Mouse (Mus musculus) forebrain, embryonic 13.5 days (tissue): ENCODE measurements around the gene Foxp1. TPM values are rescaled to one million over a fixed set of nuclear protein-coding genes. Genes with fewer than 3 reads are reported as not detected.

Source experiments
- ATAC-seq: fragments of 200-750 bp; cut with Nextera tagmentation; 2 replicates; pipeline ENCODE4 v1.8.0; 2017
- H3K27ac ChIP-seq: fragments of 300-500 bp; sonication (generic); 2 replicates; pipeline ENCODE4 v1.5.1; 2015; ENCODE audit warnings: inconsistent platforms, mild to moderate bottlenecking, moderate library complexity
- H3K27me3 ChIP-seq: fragments of 300-500 bp; sonication (generic); 2 replicates; pipeline ENCODE4 v1.6.1; 2015; ENCODE audit warnings: mild to moderate bottlenecking, inconsistent platforms
- H3K36me3 ChIP-seq: fragments of 300-500 bp; sonication (generic); 2 replicates; pipeline ENCODE4 v1.6.1; 2015; ENCODE audit warnings: mild to moderate bottlenecking, inconsistent platforms; ENCODE audit not compliant: poor library complexity, severe bottlenecking
- H3K4me1 ChIP-seq: fragments of 300-500 bp; sonication (generic); 2 replicates; pipeline ENCODE4 v1.6.1; 2015; ENCODE audit warnings: inconsistent platforms
- H3K4me2 ChIP-seq: fragments of 300-500 bp; sonication (generic); 2 replicates; pipeline ENCODE4 v1.6.1; 2015; ENCODE audit warnings: inconsistent platforms, mild to moderate bottlenecking, moderate library complexity
- H3K4me3 ChIP-seq: fragments of 300-500 bp; sonication (generic); 2 replicates; pipeline ENCODE4 v1.5.1; 2015; ENCODE audit warnings: mild to moderate bottlenecking, inconsistent platforms
- H3K9ac ChIP-seq: fragments of 300-500 bp; sonication (generic); 2 replicates; pipeline ENCODE4 v1.6.1; 2015; ENCODE audit warnings: mild to moderate bottlenecking, inconsistent platforms
- H3K9me3 ChIP-seq: fragments of 300-500 bp; sonication (generic); replicated peaks from 2 replicates; pipeline ENCODE4 v1.6.1; 2016; ENCODE audit warnings: inconsistent platforms
- WGBS: fragments of 180-500 bp; shearing (Covaris S2); methylation state at CpG from one replicate; pipeline ENCODE4 v1.1.7; 2015; 5-methylcytosine and 5-hydroxymethylcytosine counted together
- polyA plus RNA-seq: library from polyadenylated mRNA; unstranded; fragments of >200 nt; fragmentation: Nextera tagmentation; extraction: Ambion mirVana; gene quantifications from 2 replicates; pipeline ENCODE4 v1.2.1, GENCODE M21; 2015

Foxp1 gene
- polyA plus RNA-seq, result 51.3 and 55.5 TPM in 2 replicates

DNA sequence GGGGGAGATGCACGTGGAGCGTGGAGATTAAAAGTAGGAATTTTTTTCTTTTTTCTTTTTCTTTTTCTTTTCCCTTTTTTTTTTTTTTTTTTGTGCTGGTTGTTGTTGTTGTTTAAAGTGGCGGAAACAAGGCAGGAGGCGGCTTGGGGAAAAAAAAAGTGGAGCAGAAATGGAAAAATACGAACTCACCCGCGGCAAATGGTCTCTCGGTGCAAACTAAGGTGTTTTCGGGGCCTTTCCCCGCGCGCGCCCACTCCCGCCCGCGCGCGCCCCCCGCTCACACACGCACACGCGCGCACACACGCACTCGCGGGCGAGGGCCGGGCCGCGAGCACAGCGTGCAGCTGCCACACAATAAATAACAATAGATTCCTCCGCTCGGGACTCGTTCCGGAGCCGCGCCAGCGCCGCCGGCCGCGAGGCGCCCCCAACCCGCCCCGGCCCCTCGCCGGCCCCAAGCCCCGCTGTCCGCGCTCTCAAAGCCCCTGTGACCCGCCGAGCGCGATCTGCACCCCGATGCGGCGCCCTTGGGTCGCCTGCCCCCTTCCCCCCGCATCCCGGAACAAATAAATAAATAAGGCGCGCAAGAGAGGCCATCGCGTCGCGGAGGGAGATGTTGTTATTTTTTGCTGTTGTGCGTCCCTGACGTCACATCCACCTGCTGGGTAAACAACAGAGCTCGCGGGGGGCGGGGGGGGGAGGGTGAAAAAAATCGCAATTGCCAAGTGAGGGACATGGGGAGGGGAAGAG is at the start of gene Foxp1:
TSS of gene Foxp1 (minus strand) at position 363 of the 750 bp plus-strand sequence.
- H3K27me3 ChIP-seq, result no peaks in the 10 kb centered on the region
- ATAC-seq, result peak; percentile 63
- peak within 1 kb of the TSS; percentile 93 for H3K9ac ChIP-seq
- H3K4me2 ChIP-seq, result peak within 1 kb of the TSS; percentile 92
- H3K36me3 ChIP-seq, result peaks cover 12% of the 10 kb centered on the region; the same call in 1 of the 2 replicates
- H3K27ac ChIP-seq, result peak within 1 kb of the TSS; percentile 100
- under 1% methylated on average over 44 of the region's 72 CpGs for WGBS
- H3K9me3 ChIP-seq, result peaks cover 5% of the 10 kb centered on the region; the same call in 1 of the 2 replicates
- H3K4me3 ChIP-seq, result peak within 1 kb of the TSS; percentile 79
- H3K4me1 ChIP-seq, result peaks cover 11% of the 10 kb centered on the region

DNA sequence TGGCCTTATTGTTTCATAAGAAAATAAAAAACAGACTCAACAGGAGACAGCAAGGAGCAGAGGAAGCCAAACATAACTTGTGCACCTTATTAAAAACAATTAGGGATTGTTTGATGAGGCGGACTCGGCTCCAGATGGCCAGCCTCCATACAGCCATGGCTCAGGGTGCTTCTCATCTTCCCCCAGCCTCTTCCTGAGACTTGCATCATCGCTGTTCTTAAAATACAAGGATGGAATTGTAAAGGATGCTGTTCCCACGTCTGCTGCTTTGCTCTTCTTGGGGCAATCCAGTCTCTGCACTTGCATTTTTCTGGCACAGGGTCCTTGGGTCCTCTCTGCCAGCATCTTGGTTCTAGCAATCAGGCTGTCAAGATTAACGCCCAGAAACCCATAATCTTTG is 49.5 kb upstream of the Foxp1 start:
- Histone ChIP-seq H3K4me3 (no peak overlapping the region), H3K4me2 (no peak overlapping the region)
- 76% methylated on average over 5 of the region's 5 CpGs for WGBS

DNA sequence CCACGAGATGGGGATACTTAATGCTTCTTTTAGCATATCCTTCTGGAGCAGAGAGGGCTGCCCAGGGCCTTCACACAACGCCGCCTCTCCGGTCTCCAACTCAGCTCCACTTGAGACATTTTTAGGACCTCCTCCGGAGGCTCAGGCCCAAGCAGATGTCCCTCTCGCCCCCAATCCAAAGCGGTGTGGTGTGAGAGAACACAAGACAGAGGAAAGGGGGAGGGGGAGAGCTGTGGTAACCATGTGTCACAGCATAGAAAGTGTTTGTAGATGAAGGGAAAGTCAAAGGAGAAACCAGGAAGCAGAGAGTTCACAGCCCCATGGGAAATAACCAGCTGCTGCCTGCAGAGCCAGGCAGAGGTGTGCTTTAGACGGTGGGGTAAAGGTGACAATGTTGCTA is 44.4 kb upstream of the Foxp1 start:
- no peaks in the 10 kb centered on the region for H3K27me3 ChIP-seq
- no peak overlapping the region for H3K9ac ChIP-seq
- no peak overlapping the region for H3K4me2 ChIP-seq
- H3K9me3 ChIP-seq, result no peaks in the 10 kb centered on the region
- H3K4me1 ChIP-seq, result no peaks in the 10 kb centered on the region
- WGBS, result 83% methylated on average over 8 of the region's 8 CpGs
- H3K36me3 ChIP-seq, result no peaks in the 10 kb centered on the region
- H3K4me3 ChIP-seq, result no peak overlapping the region
- ATAC-seq, result no peak
- no peak overlapping the region for H3K27ac ChIP-seq

More for the DNA sequence above, 49.5 kb upstream of the Foxp1 start:
- H3K36me3 ChIP-seq, result no peaks in the 10 kb centered on the region
- no peak overlapping the region for H3K9ac ChIP-seq
- no peaks in the 10 kb centered on the region for H3K27me3 ChIP-seq
- H3K27ac ChIP-seq, result no peak overlapping the region
- ATAC-seq, result no peak
- H3K4me1 ChIP-seq, result no peaks in the 10 kb centered on the region
- H3K9me3 ChIP-seq, result no peaks in the 10 kb centered on the region

DNA sequence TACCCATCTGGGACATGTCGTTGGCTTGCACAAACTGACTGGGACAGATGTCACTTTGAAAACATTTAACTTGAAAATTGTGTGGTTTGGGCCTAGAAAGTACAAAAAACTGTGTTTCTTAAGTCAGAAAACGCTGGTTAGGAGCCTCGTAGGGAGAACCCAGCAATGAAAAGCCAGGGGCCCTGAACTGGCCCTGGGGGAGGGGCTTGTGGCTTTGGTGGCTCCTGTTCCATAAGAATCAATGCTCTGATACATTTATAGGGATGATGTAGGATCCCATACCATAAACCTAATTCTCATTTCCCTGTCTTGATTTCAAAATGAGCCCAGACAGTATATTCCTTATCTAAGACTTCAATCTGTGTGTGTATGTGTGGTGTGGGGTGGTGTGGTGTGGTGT is 42.2 kb upstream of the Foxp1 start:
- H3K27me3 ChIP-seq, result no peaks in the 10 kb centered on the region
- no peak for ATAC-seq
- no peak overlapping the region for H3K27ac ChIP-seq
- H3K4me2 ChIP-seq, result no peak overlapping the region
- H3K36me3 ChIP-seq, result no peaks in the 10 kb centered on the region
- 79% methylated on average over 3 of the region's 3 CpGs for WGBS
- no peak overlapping the region for H3K4me3 ChIP-seq
- H3K4me1 ChIP-seq, result no peaks in the 10 kb centered on the region
- H3K9ac ChIP-seq, result no peak overlapping the region
- H3K9me3 ChIP-seq, result no peaks in the 10 kb centered on the region

DNA sequence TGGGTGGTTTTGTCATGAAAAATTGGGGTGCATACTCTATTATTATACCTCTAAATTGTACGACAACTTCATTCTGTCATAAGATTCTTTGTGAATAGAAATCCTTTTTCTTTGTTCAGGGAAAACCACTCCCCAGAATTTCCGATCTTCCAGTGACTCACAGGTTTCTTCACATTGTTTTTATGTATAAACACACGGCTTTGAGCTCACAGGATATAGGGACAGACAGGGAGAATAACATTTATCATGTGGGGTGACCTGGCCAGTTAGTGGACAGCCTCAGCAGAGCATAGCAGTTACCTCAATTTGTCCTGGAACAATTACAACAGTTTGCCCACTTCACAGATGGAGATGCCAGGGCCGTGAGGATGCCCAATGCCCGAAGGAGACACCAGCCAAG is 34.4 kb upstream of the Foxp1 start:
- 88% methylated on average over 5 of the region's 5 CpGs for WGBS

DNA sequence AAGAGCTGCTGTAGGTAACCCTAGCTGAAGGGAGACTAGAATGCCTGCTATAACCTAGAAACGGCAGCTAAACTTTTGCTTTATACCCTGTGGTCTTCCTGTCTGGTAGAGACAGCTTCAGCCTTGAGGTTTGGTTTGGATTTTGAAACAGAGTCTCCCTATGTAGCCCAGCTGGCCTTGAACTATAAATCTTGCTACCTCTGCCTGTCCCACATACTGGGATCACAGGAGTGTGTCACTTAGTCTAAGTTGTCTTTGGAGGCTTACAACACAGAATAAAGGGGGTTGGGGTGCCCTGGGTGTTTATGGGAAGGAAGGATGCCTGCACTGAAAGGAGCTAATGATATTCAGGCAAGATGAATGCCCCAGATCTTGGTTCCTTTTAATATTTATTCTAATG is 30.3 kb upstream of the Foxp1 start:
- Histone ChIP-seq H3K4me1 (no peaks in the 10 kb centered on the region), H3K4me3 (no peak overlapping the region), H3K27ac (no peak overlapping the region), H3K27me3 (no peaks in the 10 kb centered on the region), H3K4me2 (no peak overlapping the region), H3K36me3 (no peaks in the 10 kb centered on the region), H3K9me3 (no peaks in the 10 kb centered on the region), H3K9ac (no peak overlapping the region)
- WGBS, result 87% methylated on average over 1 of the region's 1 CpGs
- no peak for ATAC-seq

More for the DNA sequence above, 34.4 kb upstream of the Foxp1 start:
- ATAC-seq, result no peak
- no peaks in the 10 kb centered on the region for H3K27me3 ChIP-seq
- no peak overlapping the region for H3K4me3 ChIP-seq
- H3K27ac ChIP-seq, result no peak overlapping the region
- H3K36me3 ChIP-seq, result no peaks in the 10 kb centered on the region
- no peak overlapping the region for H3K9ac ChIP-seq
- H3K4me1 ChIP-seq, result no peaks in the 10 kb centered on the region
- H3K4me2 ChIP-seq, result no peak overlapping the region
- no peaks in the 10 kb centered on the region for H3K9me3 ChIP-seq

DNA sequence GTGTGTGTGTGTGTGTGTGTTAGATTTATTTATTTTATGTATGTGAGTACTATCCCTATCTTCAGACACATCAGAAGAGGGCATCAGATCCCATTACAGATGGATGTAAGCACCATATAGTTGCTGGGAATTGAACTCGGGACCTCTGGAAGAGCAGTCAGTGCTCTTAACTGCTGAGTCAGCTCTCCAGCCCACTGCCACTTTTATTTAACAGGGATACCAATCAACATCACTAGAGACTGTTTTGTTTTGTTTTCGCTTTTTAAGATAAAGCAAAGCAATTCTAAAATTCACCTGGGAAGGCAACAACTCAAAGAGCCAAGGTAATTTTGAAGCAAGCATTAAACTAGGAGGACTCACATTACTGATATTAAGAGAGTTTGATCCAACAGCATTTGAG is 23.9 kb upstream of the Foxp1 start:
- Histone ChIP-seq H3K4me3 (no peak overlapping the region), H3K36me3 (no peaks in the 10 kb centered on the region), H3K9me3 (no peaks in the 10 kb centered on the region), H3K4me1 (no peaks in the 10 kb centered on the region), H3K9ac (no peak overlapping the region), H3K27me3 (no peaks in the 10 kb centered on the region), H3K4me2 (no peak overlapping the region), H3K27ac (no peak overlapping the region)
- 95% methylated on average over 2 of the region's 2 CpGs for WGBS
- ATAC-seq, result no peak

DNA sequence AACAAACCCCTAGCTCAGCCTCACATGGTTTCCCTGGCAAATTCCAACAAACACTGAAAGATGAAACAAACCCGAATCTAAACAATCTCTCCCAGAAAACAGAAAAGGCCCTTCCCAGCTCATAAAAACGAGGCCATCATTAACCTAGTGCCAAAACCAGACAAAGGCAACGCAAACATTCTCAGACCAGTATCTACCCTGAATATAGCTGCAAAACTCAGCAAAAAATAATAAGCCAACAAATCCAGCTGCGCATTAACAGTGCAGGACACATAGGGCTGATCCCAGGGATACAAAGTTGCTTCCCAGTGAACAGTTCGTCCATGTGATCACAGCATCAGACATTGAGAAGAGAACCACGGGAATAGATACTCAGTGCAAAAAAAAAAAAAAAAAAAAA is 22.9 kb upstream of the Foxp1 start:
- H3K4me2 ChIP-seq, result no peak overlapping the region
- no peaks in the 10 kb centered on the region for H3K9me3 ChIP-seq
- no peaks in the 10 kb centered on the region for H3K27me3 ChIP-seq
- no peak overlapping the region for H3K27ac ChIP-seq
- H3K9ac ChIP-seq, result no peak overlapping the region
- ATAC-seq, result no peak
- H3K36me3 ChIP-seq, result no peaks in the 10 kb centered on the region
- 76% methylated on average over 6 of the region's 6 CpGs for WGBS
- no peak overlapping the region for H3K4me3 ChIP-seq
- H3K4me1 ChIP-seq, result no peaks in the 10 kb centered on the region

DNA sequence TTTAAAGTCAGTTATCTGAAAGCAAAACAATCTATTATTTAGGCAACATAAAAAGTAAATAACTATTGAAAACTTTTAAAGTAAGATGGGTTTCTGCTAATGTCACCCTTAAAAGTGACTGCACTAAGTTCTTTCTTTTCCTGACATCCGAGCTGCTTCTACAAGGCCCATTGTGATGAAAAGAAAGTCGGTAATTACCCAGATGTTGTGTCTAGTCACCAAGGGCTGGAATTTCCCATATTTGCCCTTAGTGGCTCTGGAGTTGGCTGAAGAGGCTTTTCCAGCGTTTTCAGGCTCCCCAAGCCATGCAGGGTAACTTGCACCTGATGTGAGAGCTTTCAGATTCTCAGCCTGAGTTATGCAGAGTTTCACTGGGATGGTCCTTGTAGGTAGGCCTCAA is 18.6 kb upstream of the Foxp1 start:
- Histone ChIP-seq H3K27ac (no peak overlapping the region), H3K9me3 (no peaks in the 10 kb centered on the region), H3K9ac (no peak overlapping the region), H3K4me1 (no peaks in the 10 kb centered on the region), H3K4me2 (no peak overlapping the region), H3K4me3 (no peak overlapping the region), H3K36me3 (no peaks in the 10 kb centered on the region), H3K27me3 (no peaks in the 10 kb centered on the region)
- 44% methylated on average over 3 of the region's 3 CpGs for WGBS
- ATAC-seq, result no peak

DNA sequence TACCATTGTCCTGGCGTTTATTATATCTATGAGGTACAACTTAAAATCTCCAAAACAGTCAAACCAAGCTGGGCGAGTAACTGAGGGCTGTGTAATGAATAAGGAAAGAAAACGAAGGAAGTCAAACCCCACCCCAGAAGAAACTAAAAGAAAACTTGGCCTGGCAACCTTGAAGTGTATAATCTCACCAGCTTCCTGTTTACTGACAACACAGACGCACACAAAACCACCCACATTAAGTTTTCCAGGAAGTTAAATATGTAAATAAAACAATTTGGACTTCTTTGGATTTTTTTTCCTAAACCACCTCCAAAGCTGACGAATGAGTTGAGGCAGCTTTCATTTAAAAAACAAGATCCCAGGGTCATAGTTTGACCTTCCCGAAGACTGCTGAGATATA is 18.1 kb upstream of the Foxp1 start:
- WGBS, result 86% methylated on average over 6 of the region's 6 CpGs
- no peak for ATAC-seq

DNA sequence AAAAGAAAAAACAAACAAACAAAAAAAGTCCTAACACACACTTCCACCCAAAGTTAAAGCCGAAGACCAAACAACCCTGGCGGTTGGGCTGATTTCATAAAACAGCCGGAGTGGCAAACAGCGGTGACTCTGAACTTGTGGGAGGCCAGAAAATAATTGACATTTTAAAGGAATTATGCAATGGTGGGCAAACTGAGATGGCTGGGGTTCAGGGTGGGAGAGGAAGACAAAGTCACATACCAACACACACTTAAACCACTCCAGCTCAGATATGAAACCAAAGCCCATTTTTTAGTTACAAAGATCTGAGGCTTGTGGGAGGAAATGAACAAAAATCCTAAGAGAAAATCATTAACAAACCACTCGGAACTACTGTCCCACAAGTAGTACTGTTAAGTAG is 17.6 kb upstream of the Foxp1 start:
- no peaks in the 10 kb centered on the region for H3K4me1 ChIP-seq
- H3K36me3 ChIP-seq, result no peaks in the 10 kb centered on the region
- 90% methylated on average over 5 of the region's 5 CpGs for WGBS
- ATAC-seq, result no peak
- H3K4me2 ChIP-seq, result no peak overlapping the region
- no peak overlapping the region for H3K27ac ChIP-seq
- no peak overlapping the region for H3K9ac ChIP-seq
- no peaks in the 10 kb centered on the region for H3K9me3 ChIP-seq
- H3K27me3 ChIP-seq, result no peaks in the 10 kb centered on the region
- no peak overlapping the region for H3K4me3 ChIP-seq

More for the DNA sequence above, 18.1 kb upstream of the Foxp1 start:
- Histone ChIP-seq H3K9ac (no peak overlapping the region), H3K36me3 (no peaks in the 10 kb centered on the region), H3K9me3 (no peaks in the 10 kb centered on the region), H3K4me1 (no peaks in the 10 kb centered on the region), H3K27ac (no peak overlapping the region), H3K27me3 (no peaks in the 10 kb centered on the region), H3K4me2 (no peak overlapping the region), H3K4me3 (no peak overlapping the region)

DNA sequence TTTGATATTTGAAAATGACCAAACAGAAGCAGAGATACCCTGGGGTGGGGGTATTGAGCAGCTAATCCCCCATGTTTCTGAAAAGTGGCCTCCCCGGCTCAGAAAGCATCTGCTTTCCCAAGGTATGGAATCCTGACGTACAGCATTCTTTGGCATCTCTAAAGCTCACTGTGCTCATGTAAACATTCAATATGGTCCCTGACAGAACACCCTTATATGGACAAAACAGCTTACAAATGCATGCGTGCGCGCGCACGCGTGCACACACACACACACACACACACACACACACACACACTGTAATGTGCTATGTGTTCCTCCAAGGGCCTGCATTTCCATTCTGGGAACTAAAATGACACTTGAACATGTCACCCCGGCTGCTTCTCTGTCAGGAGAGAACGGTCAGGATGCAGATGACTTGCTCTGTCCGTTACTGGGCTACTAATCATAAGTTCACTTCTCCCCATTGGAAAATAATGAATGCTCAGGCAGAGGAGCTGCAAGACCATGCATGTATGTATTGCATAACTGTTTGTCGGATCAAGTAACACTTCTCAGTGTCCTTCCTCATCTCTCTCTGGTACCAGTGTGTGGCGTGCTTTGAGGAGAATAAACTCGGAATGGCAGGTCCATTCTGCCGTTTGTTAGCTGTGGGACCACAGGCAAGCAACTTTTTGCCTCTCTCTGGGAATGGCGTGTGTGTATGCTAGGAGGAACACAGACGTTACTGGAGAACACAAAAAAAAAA is 15.8 kb upstream of the Foxp1 start:
- Histone ChIP-seq H3K27me3 (no peaks in the 10 kb centered on the region), H3K9me3 (no peaks in the 10 kb centered on the region), H3K4me3 (no peak overlapping the region), H3K27ac (no peak overlapping the region), H3K9ac (no peak overlapping the region), H3K4me1 (no peaks in the 10 kb centered on the region), H3K4me2 (no peak overlapping the region), H3K36me3 (no peaks in the 10 kb centered on the region)
- no peak for ATAC-seq
- 84% methylated on average over 17 of the region's 17 CpGs for WGBS
